Comparison of ENCODE assay signal across 13 mouse cellular contexts in genomic region chr3:19447733-19448132, GRCm38 (mm10).
DNase-seq lines count a peak whose midpoint lies in the region; ATAC-seq and TF ChIP-seq lines count a peak whose summit lies in the region.
"Had no signal": no experiment of that assay in that cellular context is flagged by ENCODE, and none has a peak within 500 bp of the region (broad histone marks: within the 10 kb centered on the region; RNA-seq: fewer than 3 reads in every experiment).

No protein-coding gene starts in this region.

- DNase-seq in kidney, postnatal 25 days, result peak; percentile 4 to 47
- DNase-seq in stomach, postnatal 0 days (ENCODE audit: low spot score), result no peak
- no peak for DNase-seq in left cerebral cortex, adult 18-20 months (ENCODE audit: low spot score in 2 of 2)
- DNase-seq in hindbrain, embryonic 11.5 days (ENCODE audit: low spot score), result no peak
- no peak for DNase-seq in urinary bladder, postnatal 25 days (ENCODE audit: low spot score)
- DNase-seq: left cerebral cortex, postnatal 4 days; thymus, postnatal 4 days had no signal

- H3K27me3 ChIP-seq in kidney, embryonic 14.5 days (ENCODE audit: control insufficient read depth, insufficient read depth, low read length), result no peaks in the 10 kb centered on the region
- H3K27me3 ChIP-seq in liver, embryonic 15.5 days, result no peaks in the 10 kb centered on the region
- H3K27me3 ChIP-seq in stomach, postnatal 0 days (ENCODE audit: control insufficient read depth, insufficient read depth, low read length), result no peaks in the 10 kb centered on the region
- H3K27me3 ChIP-seq in hindbrain, embryonic 11.5 days (ENCODE audit: control insufficient read depth, insufficient read depth, low read length), result no peaks in the 10 kb centered on the region
- H3K27me3 ChIP-seq: neural tube, embryonic 12.5 days; stomach, embryonic 15.5 days had no signal

- H3K36me3 ChIP-seq in kidney, embryonic 14.5 days (ENCODE audit: control insufficient read depth, insufficient read depth, low read length), result no peaks in the 10 kb centered on the region
- H3K36me3 ChIP-seq in liver, embryonic 15.5 days (replicated peaks), result no peaks in the 10 kb centered on the region
- no peaks in the 10 kb centered on the region for H3K36me3 ChIP-seq in stomach, postnatal 0 days (ENCODE audit: control insufficient read depth, insufficient read depth, low read length)
- H3K36me3 ChIP-seq in hindbrain, embryonic 11.5 days (ENCODE audit: control insufficient read depth, insufficient read depth, low read length), result no peaks in the 10 kb centered on the region
- H3K36me3 ChIP-seq: neural tube, embryonic 12.5 days; stomach, embryonic 15.5 days had no signal

- no peak overlapping the region for H3K4me2 ChIP-seq in kidney, embryonic 14.5 days (replicated peaks; ENCODE audit: low read depth, low read length)
- H3K4me2 ChIP-seq in liver, embryonic 15.5 days, result no peak overlapping the region
- no peak overlapping the region for H3K4me2 ChIP-seq in stomach, postnatal 0 days (replicated peaks; ENCODE audit: low read depth)
- no peak overlapping the region for H3K4me2 ChIP-seq in hindbrain, embryonic 11.5 days (replicated peaks; ENCODE audit: low read depth, low read length)
- H3K4me2 ChIP-seq: neural tube, embryonic 12.5 days; stomach, embryonic 15.5 days had no signal

- no peak overlapping the region for H3K9ac ChIP-seq in kidney, embryonic 14.5 days (ENCODE audit: low read depth, low read length)
- H3K9ac ChIP-seq in liver, embryonic 15.5 days, result no peak overlapping the region
- no peak overlapping the region for H3K9ac ChIP-seq in stomach, postnatal 0 days (ENCODE audit: low read length)
- no peak overlapping the region for H3K9ac ChIP-seq in hindbrain, embryonic 11.5 days (ENCODE audit: low read depth, low read length)
- H3K9ac ChIP-seq: neural tube, embryonic 12.5 days; stomach, embryonic 15.5 days had no signal

- ATAC-seq in kidney, embryonic 14.5 days (ENCODE audit: low FRiP score, low TSS enrichment), result no peak
- peak; percentile 31; the same call in 1 of the 2 replicates for ATAC-seq in liver, embryonic 15.5 days (ENCODE audit: insufficient read depth)
- ATAC-seq in stomach, postnatal 0 days (ENCODE audit: low FRiP score, low TSS enrichment), result peak; percentile 58; the same call in 1 of the 2 replicates
- ATAC-seq in hindbrain, embryonic 11.5 days (ENCODE audit: low FRiP score), result no peak

- no peak overlapping the region for H3K4me3 ChIP-seq in kidney, embryonic 14.5 days (ENCODE audit: low read length)
- H3K4me3 ChIP-seq in bone marrow macrophage, adult 2 months (ENCODE audit: insufficient read depth, low read length), result no peak overlapping the region
- no peak overlapping the region for H3K4me3 ChIP-seq in liver, embryonic 15.5 days (replicated peaks)
- H3K4me3 ChIP-seq in stomach, postnatal 0 days (ENCODE audit: low read depth, low read length), result no peak overlapping the region
- no peak overlapping the region for H3K4me3 ChIP-seq in hindbrain, embryonic 11.5 days (ENCODE audit: low read depth, low read length)
- H3K4me3 ChIP-seq: neural tube, embryonic 12.5 days; stomach, embryonic 15.5 days had no signal

- TF ChIP-seq POLR2A in bone marrow macrophage, adult 2 months (IDR thresholded peaks at IDR 0.05; ENCODE audit: borderline replicate concordance, low read depth, low read length), result no peak

- H3K9me3 ChIP-seq in kidney, embryonic 14.5 days (ENCODE audit: control insufficient read depth, low read length), result no peaks in the 10 kb centered on the region
- no peaks in the 10 kb centered on the region for H3K9me3 ChIP-seq in liver, embryonic 15.5 days (replicated peaks)
- H3K9me3 ChIP-seq in stomach, postnatal 0 days (ENCODE audit: control insufficient read depth, low read length), result no peaks in the 10 kb centered on the region
- no peaks in the 10 kb centered on the region for H3K9me3 ChIP-seq in hindbrain, embryonic 11.5 days (ENCODE audit: control insufficient read depth, low read length)
- H3K9me3 ChIP-seq: neural tube, embryonic 12.5 days; stomach, embryonic 15.5 days had no signal

- WGBS in kidney, embryonic 14.5 days, result 63% methylated on average over 1 of the region's 1 CpGs
- WGBS in liver, embryonic 15.5 days (ENCODE audit: insufficient replicate concordance), result 28% methylated on average over 1 of the region's 1 CpGs
- 43% methylated on average over 1 of the region's 1 CpGs for WGBS in stomach, postnatal 0 days
- 74% methylated on average over 1 of the region's 1 CpGs for WGBS in hindbrain, embryonic 11.5 days

- no peak overlapping the region for H3K27ac ChIP-seq in kidney, embryonic 14.5 days (ENCODE audit: low read depth, low read length)
- 0 out of 2 replicates have a peak overlapping the region, but pooled peaks have one; percentile 4 for H3K27ac ChIP-seq in bone marrow macrophage, adult 2 months (ENCODE audit: insufficient read depth, low read depth, low read length)
- H3K27ac ChIP-seq in liver, embryonic 15.5 days (replicated peaks), result no peak overlapping the region
- no peak overlapping the region for H3K27ac ChIP-seq in stomach, postnatal 0 days (replicated peaks)
- no peak overlapping the region for H3K27ac ChIP-seq in hindbrain, embryonic 11.5 days (ENCODE audit: low read depth, low read length)
- H3K27ac ChIP-seq: kidney, postnatal 0 days; neural tube, embryonic 12.5 days; stomach, embryonic 15.5 days had no signal

- no peak for TF ChIP-seq EP300 in stomach, postnatal 0 days (optimal IDR thresholded peaks at IDR 0.05)

- no peak for TF ChIP-seq CTCF in bone marrow macrophage, adult 2 months (IDR thresholded peaks at IDR 0.05; ENCODE audit: low read depth, low read length)
- no peak for TF ChIP-seq CTCF in stomach, postnatal 0 days (IDR thresholded peaks at IDR 0.05; ENCODE audit: low read depth)

- H3K4me1 ChIP-seq in kidney, embryonic 14.5 days (ENCODE audit: control insufficient read depth, insufficient read depth, low read length), result no peaks in the 10 kb centered on the region
- H3K4me1 ChIP-seq in bone marrow macrophage, adult 2 months (ENCODE audit: control insufficient read depth, insufficient read depth, low read length), result peaks cover 18% of the 10 kb centered on the region
- H3K4me1 ChIP-seq in liver, embryonic 15.5 days (replicated peaks), result no peaks in the 10 kb centered on the region
- no peaks in the 10 kb centered on the region for H3K4me1 ChIP-seq in stomach, postnatal 0 days (replicated peaks; ENCODE audit: control insufficient read depth, insufficient read depth)
- no peaks in the 10 kb centered on the region for H3K4me1 ChIP-seq in hindbrain, embryonic 11.5 days (replicated peaks; ENCODE audit: control insufficient read depth, insufficient read depth, low read length)
- H3K4me1 ChIP-seq: neural tube, embryonic 12.5 days; stomach, embryonic 15.5 days had no signal

Comparison
In these comparisons a context has a peak if more than half of its experiments do, and no peak if none do; other contexts are left out.
1. DNase-seq: peak in kidney, postnatal 25 days (2 of 2); none in stomach, postnatal 0 days (single experiment), left cerebral cortex, adult 18-20 months (0 of 2), hindbrain, embryonic 11.5 days (single experiment) and urinary bladder, postnatal 25 days (single experiment).
2. ATAC-seq: peak in liver, embryonic 15.5 days (single experiment) and stomach, postnatal 0 days (single experiment); none in kidney, embryonic 14.5 days (single experiment) and hindbrain, embryonic 11.5 days (single experiment).